Mouse (Mus musculus) adrenal gland, postnatal 25 days (tissue): ENCODE results near the gene Syt8. TPM values are rescaled to one million over a fixed set of nuclear protein-coding genes. Genes with fewer than 3 reads are reported as not detected.
"Not testable (repeated sequence)": the region's sequence is repeated elsewhere in the genome, so short reads cannot be mapped to it uniquely, and the experiment has no call there.

ENCODE experiments used
- DNase-seq: peaks from one replicate; pipeline ENCODE4 v3.0.0; 2021; ENCODE audit warnings: mixed read lengths
- long read RNA-seq: library from polyadenylated mRNA; stranded (forward); transcript quantifications from one replicate; pipeline ENCODE4 v2.0.0, GENCODE M21; 2021
- total RNA-seq: library from RNA; stranded (reverse); gene quantifications from 2 replicates; pipeline ENCODE4 v1.2.3, GENCODE M21; 2021

Syt8 gene
- total RNA-seq = not detected in 2 replicates
- long read RNA-seq = 0 reads

- DNase-seq = no peak
Observed at GRCm38 (mm10) chr7:142434137-142434865, at the start of gene Syt8. TSS of gene Syt8 (plus strand) at chr7:142434850.

- DNase-seq = no peak
Observed at GRCm38 (mm10) chr7:142385742-142386403, 48.8 kb upstream of the Syt8 start.

GRCm38 (mm10) chr7:142386621-142387201 lies 47.9 kb upstream of the Syt8 start:
- peak; percentile 51 for DNase-seq

GRCm38 (mm10) chr7:142387419-142388148 lies 47.1 kb upstream of the Syt8 start, which contains the start of gene Ctsd:
TSS of gene Ctsd (minus strand) at chr7:142388038.
- peak; percentile 99 for DNase-seq

GRCm38 (mm10) chr7:142388198-142388597 lies 46.5 kb upstream of the Syt8 start:
- DNase-seq = no peak

- no peak for DNase-seq
Observed at GRCm38 (mm10) chr7:142388740-142389139, 45.9 kb upstream of the Syt8 start.

GRCm38 (mm10) chr7:142389961-142390650 lies 44.5 kb upstream of the Syt8 start:
- DNase-seq = no peak

- peak; percentile 35 for DNase-seq
Observed at GRCm38 (mm10) chr7:142391108-142391507, 43.5 kb upstream of the Syt8 start.

- no peak for DNase-seq
Observed at GRCm38 (mm10) chr7:142391609-142392008, 43.0 kb upstream of the Syt8 start.

- DNase-seq = peak; percentile 86
Observed at GRCm38 (mm10) chr7:142393191-142393590, 41.5 kb upstream of the Syt8 start.

- no peak for DNase-seq
Observed at GRCm38 (mm10) chr7:142394261-142395190, 40.1 kb upstream of the Syt8 start.

GRCm38 (mm10) chr7:142395472-142395871 lies 39.2 kb upstream of the Syt8 start:
- DNase-seq = no peak

- no peak for DNase-seq
Observed at GRCm38 (mm10) chr7:142396611-142397010, 38.0 kb upstream of the Syt8 start.

GRCm38 (mm10) chr7:142398052-142398451 lies 36.6 kb upstream of the Syt8 start:
- DNase-seq = no peak

GRCm38 (mm10) chr7:142399250-142399649 lies 35.4 kb upstream of the Syt8 start:
- no peak for DNase-seq

GRCm38 (mm10) chr7:142400112-142400749 lies 34.4 kb upstream of the Syt8 start:
- DNase-seq = no peak

GRCm38 (mm10) chr7:142400750-142401142 lies 33.9 kb upstream of the Syt8 start:
- no peak for DNase-seq

- DNase-seq = no peak
Observed at GRCm38 (mm10) chr7:142403591-142403990, 31.1 kb upstream of the Syt8 start.

- DNase-seq = not testable (repeated sequence)
Observed at GRCm38 (mm10) chr7:142405134-142405533, 29.5 kb upstream of the Syt8 start.

GRCm38 (mm10) chr7:142407935-142408334 lies 26.7 kb upstream of the Syt8 start:
- DNase-seq = no peak
